Comparison of ENCODE assay signal across 16 mouse cellular contexts in the genomic region with DNA sequence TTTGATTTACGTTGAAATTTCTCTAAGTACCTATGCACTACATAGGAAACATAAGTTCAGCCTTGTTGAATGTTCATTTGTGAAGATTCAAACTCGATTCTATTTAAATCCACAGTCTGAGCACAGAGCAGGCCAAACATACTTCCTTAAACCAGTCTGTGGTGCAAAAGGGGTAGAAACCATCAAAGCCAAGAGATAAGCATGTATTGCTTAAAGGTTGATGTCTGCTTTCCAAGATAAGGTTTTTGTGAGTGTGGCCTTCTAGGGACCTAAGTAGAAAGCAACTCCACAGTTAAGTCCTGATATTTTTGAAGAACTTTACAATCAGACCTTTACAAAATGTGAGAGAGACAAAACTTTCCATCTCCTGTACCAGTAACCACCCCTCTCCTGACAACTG.
DNase-seq lines count a peak whose midpoint lies in the region; ATAC-seq and TF ChIP-seq lines count a peak whose summit lies in the region.
"Had no signal": no experiment of that assay in that cellular context is flagged by ENCODE, and none has a peak within 500 bp of the region (broad histone marks: within the 10 kb centered on the region; RNA-seq: fewer than 3 reads in every experiment).

No protein-coding gene starts in this region.

- peaks cover 4% of the 10 kb centered on the region for H3K4me1 ChIP-seq in kidney, adult 2 months (ENCODE audit: control insufficient read depth, insufficient read depth, low read length)
- H3K4me1 ChIP-seq: embryonic facial prominence, embryonic 13.5 days; forebrain, embryonic 12.5 days; hindbrain, embryonic 15.5 days had no signal

- no peaks in the 10 kb centered on the region for H3K36me3 ChIP-seq in kidney, adult 2 months (ENCODE audit: control insufficient read depth, insufficient read depth, low read length)
- H3K36me3 ChIP-seq: embryonic facial prominence, embryonic 13.5 days; forebrain, embryonic 12.5 days; hindbrain, embryonic 15.5 days had no signal

- peak; percentile 68 for ATAC-seq in granulocyte monocyte progenitor cell, adult 5-6 weeks (replicated peaks; ENCODE audit: poor library complexity, severe bottlenecking)
- ATAC-seq in megakaryocyte, adult 5-6 weeks (ENCODE audit: poor library complexity, severe bottlenecking) = peak; percentile 66
- ATAC-seq: forebrain, embryonic 16.5 days had no signal

- no peak overlapping the region for H3K27ac ChIP-seq in kidney, adult 2 months (ENCODE audit: insufficient read depth, low read depth, low read length)
- H3K27ac ChIP-seq: embryonic facial prominence, embryonic 13.5 days; forebrain, embryonic 12.5 days; heart, adult 2 months; hindbrain, embryonic 15.5 days had no signal

- 76% methylated on average over 2 of the region's 2 CpGs for WGBS in kidney, adult 2 months

- TF ChIP-seq CTCF in kidney, adult 2 months (conservative IDR thresholded peaks at IDR 0.05; ENCODE audit: insufficient read depth, insufficient read length, low read depth, low read length) = no peak

- TF ChIP-seq POLR2A in kidney, adult 2 months (IDR thresholded peaks at IDR 0.05; ENCODE audit: low read depth, low read length) = no peak

- H3K27me3 ChIP-seq in kidney, adult 2 months (replicated peaks; ENCODE audit: control insufficient read depth, insufficient read depth, low read length) = no peaks in the 10 kb centered on the region
- H3K27me3 ChIP-seq: embryonic facial prominence, embryonic 13.5 days; forebrain, embryonic 12.5 days; hindbrain, embryonic 15.5 days had no signal

- H3K4me3 ChIP-seq in kidney, adult 2 months (ENCODE audit: insufficient read depth, low read depth, low read length) = no peak overlapping the region
- H3K4me3 ChIP-seq: embryonic facial prominence, embryonic 13.5 days; forebrain, embryonic 12.5 days; heart, adult 2 months; hindbrain, embryonic 15.5 days had no signal

- peak; percentile 4 for DNase-seq in 416B (ENCODE audit: low read depth)
- DNase-seq in MEL-GATA-1-ER (ENCODE audit: extremely low read depth, low read depth) = peak; percentile 93
- no peak for DNase-seq in spleen, adult 12 weeks (ENCODE audit: low spot score)
- DNase-seq in adrenal gland, postnatal 4 days (ENCODE audit: low spot score in 2 of 2) = no peak
- DNase-seq in kidney, adult 2 months = no peak
- DNase-seq: adrenal gland, postnatal 10 days; cerebellum, adult 8-10 months; cerebellum, postnatal 14 days; gastrocnemius, postnatal 10 days; heart, adult 2 months had no signal

Comparison
In these comparisons a context has a peak if more than half of its experiments do, and no peak if none do; other contexts are left out.
1. DNase-seq: peak in 416B (single experiment) and MEL-GATA-1-ER (single experiment); none in spleen, adult 12 weeks (single experiment), adrenal gland, postnatal 4 days (0 of 2) and kidney, adult 2 months (single experiment).